ENCODE assay signal across 8 mouse cellular contexts in the genomic region with DNA sequence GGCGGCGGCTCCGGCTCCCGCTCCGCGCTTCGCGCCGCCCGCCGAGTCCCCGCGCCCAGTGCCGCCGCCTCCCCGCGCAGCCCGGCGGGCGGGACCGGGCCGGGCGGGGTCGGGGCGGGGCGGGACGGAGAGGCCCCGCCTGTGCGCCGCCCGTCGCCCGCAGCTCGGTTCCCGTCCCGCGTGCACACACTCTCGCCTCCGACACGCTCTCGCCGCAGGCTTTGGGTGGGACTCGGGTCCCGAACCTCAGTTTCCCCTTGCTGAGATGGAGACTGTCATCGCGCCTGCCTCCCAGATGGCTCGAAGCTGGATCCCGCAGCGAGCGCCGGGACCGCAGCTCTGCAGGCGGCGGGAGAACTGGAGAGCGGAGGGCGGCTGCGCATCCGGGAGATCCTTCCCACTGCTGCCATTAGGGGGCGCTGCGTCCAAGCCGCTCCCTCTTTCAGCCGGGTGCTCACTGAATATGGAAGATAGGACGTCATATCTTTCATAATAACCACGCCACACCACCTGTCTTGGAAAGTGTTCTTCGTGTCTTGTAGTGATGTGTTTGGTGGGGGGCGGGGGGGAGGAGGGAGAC. TPM values are rescaled to one million over a fixed set of nuclear protein-coding genes. Genes with fewer than 3 reads are reported as not detected.
DNase-seq lines count a peak whose midpoint lies in the region; ATAC-seq and TF ChIP-seq lines count a peak whose summit lies in the region.

A gene (minus strand): TSS at position 359 of the 580 bp plus-strand sequence.

- peak; percentile 73 for ATAC-seq in forebrain, embryonic 14.5 days
- ATAC-seq in liver, embryonic 16.5 days (ENCODE audit: low read depth): peak; percentile 62
- ATAC-seq in neural tube, embryonic 13.5 days (ENCODE audit: low read depth): peak; percentile 66

- no peak for TF ChIP-seq EP300 in ES-Bruce4 (IDR thresholded peaks at IDR 0.05; ENCODE audit: insufficient read depth, low read depth, low read length)

- H3K4me1 ChIP-seq in ES-Bruce4 (ENCODE audit: control insufficient read depth, insufficient read depth, low read length): no peaks in the 10 kb centered on the region
- H3K4me1 ChIP-seq in forebrain, embryonic 14.5 days (ENCODE audit: control insufficient read depth, insufficient read depth, low read length): no peaks in the 10 kb centered on the region
- peaks cover 10% of the 10 kb centered on the region for H3K4me1 ChIP-seq in liver, embryonic 16.5 days (ENCODE audit: control insufficient read depth, low read depth, low read length)
- peaks cover 24% of the 10 kb centered on the region for H3K4me1 ChIP-seq in neural tube, embryonic 13.5 days (replicated peaks)

- H3K27me3 ChIP-seq in ES-Bruce4 (ENCODE audit: control insufficient read depth, insufficient read depth, low read length, poor library complexity, severe bottlenecking): 0 out of 2 replicates have a peak, but pooled peaks cover 4% of the 10 kb centered on the region
- peaks cover 21% of the 10 kb centered on the region for H3K27me3 ChIP-seq in forebrain, embryonic 14.5 days (replicated peaks; ENCODE audit: control insufficient read depth, insufficient read depth, low read length)
- peaks cover 35% of the 10 kb centered on the region for H3K27me3 ChIP-seq in liver, embryonic 16.5 days (ENCODE audit: control insufficient read depth, insufficient read depth, low read depth, low read length)
- H3K27me3 ChIP-seq in neural tube, embryonic 13.5 days: peaks cover 44% of the 10 kb centered on the region

- intact Hi-C loops in heart, postnatal 10 days (cut with DNase I): no loop called here

- peak within 1 kb of the TSS; percentile 96 for H3K4me2 ChIP-seq in forebrain, embryonic 14.5 days (ENCODE audit: low read length)
- peak within 1 kb of the TSS; percentile 83 for H3K4me2 ChIP-seq in liver, embryonic 16.5 days (ENCODE audit: low read depth, low read length)
- H3K4me2 ChIP-seq in neural tube, embryonic 13.5 days: peak within 1 kb of the TSS; percentile 87

- no peaks in the 10 kb centered on the region for H3K36me3 ChIP-seq in ES-Bruce4 (ENCODE audit: control insufficient read depth, insufficient read depth, low read length, poor library complexity, severe bottlenecking)
- H3K36me3 ChIP-seq in forebrain, embryonic 14.5 days (ENCODE audit: control insufficient read depth, insufficient read depth, low read length): no peaks in the 10 kb centered on the region
- no peaks in the 10 kb centered on the region for H3K36me3 ChIP-seq in liver, embryonic 16.5 days (ENCODE audit: control insufficient read depth, insufficient read depth)
- H3K36me3 ChIP-seq in neural tube, embryonic 13.5 days: no peaks in the 10 kb centered on the region

- no peak for TF ChIP-seq POLR2A in ES-Bruce4 (IDR thresholded peaks at IDR 0.05; ENCODE audit: insufficient read depth, low read length)

- H3K4me3 ChIP-seq in ES-Bruce4 (ENCODE audit: low read depth, low read length): peak within 1 kb of the TSS; percentile 88
- H3K4me3 ChIP-seq in forebrain, embryonic 14.5 days (ENCODE audit: low read depth, low read length): peak within 1 kb of the TSS; percentile 54
- H3K4me3 ChIP-seq in liver, embryonic 16.5 days (ENCODE audit: low read depth, low read length): peak within 1 kb of the TSS; percentile 63
- H3K4me3 ChIP-seq in neural tube, embryonic 13.5 days: peak within 1 kb of the TSS; percentile 64

- peak; percentile 91 for DNase-seq in cerebellum, adult 11 months
- DNase-seq in forebrain, embryonic 14.5 days (ENCODE audit: low spot score): peak; percentile 86
- peak; percentile 75 to 87 for DNase-seq in heart, postnatal 10 days
- DNase-seq in large intestine, adult 2 months (ENCODE audit: low read depth, low spot score): peak; percentile 62
- DNase-seq in telencephalon, adult 2 months (ENCODE audit: low read depth, low spot score): peak; percentile 77

- H3K27ac ChIP-seq in ES-Bruce4 (ENCODE audit: insufficient read depth, low read length): no peak within 1 kb of the TSS
- H3K27ac ChIP-seq in forebrain, embryonic 14.5 days (ENCODE audit: low read depth, low read length): no peak within 1 kb of the TSS
- H3K27ac ChIP-seq in liver, embryonic 16.5 days (ENCODE audit: low read length): no peak within 1 kb of the TSS; the same call in 1 of the 2 replicates
- H3K27ac ChIP-seq in neural tube, embryonic 13.5 days (replicated peaks): peak within 1 kb of the TSS; percentile 56

- peak; percentile 93 for TF ChIP-seq CTCF in ES-Bruce4 (IDR thresholded peaks at IDR 0.05; ENCODE audit: low read depth, low read length)

- WGBS in forebrain, embryonic 14.5 days: under 1% methylated on average over 47 of the region's 66 CpGs
- WGBS in large intestine, adult 2 months: under 1% methylated on average over 58 of the region's 66 CpGs
- WGBS in liver, embryonic 16.5 days (ENCODE audit: insufficient replicate concordance): under 1% methylated on average over 55 of the region's 66 CpGs
- WGBS in neural tube, embryonic 13.5 days: 2% methylated on average over 47 of the region's 66 CpGs

- H3K9ac ChIP-seq in ES-Bruce4 (ENCODE audit: low read depth, poor library complexity, severe bottlenecking): peak within 1 kb of the TSS; percentile 76
- H3K9ac ChIP-seq in forebrain, embryonic 14.5 days (ENCODE audit: low read length): peak within 1 kb of the TSS; percentile 68
- H3K9ac ChIP-seq in liver, embryonic 16.5 days (ENCODE audit: low read depth, low read length): peak within 1 kb of the TSS; percentile 58
- peak within 1 kb of the TSS; percentile 82 for H3K9ac ChIP-seq in neural tube, embryonic 13.5 days

- no peaks in the 10 kb centered on the region for H3K9me3 ChIP-seq in ES-Bruce4 (replicated peaks; ENCODE audit: control insufficient read depth, insufficient read depth, low read length, poor library complexity, severe bottlenecking)
- no peaks in the 10 kb centered on the region for H3K9me3 ChIP-seq in forebrain, embryonic 14.5 days (replicated peaks; ENCODE audit: control insufficient read depth, low read length)
- no peaks in the 10 kb centered on the region for H3K9me3 ChIP-seq in liver, embryonic 16.5 days (replicated peaks; ENCODE audit: control insufficient read depth, low read length)
- H3K9me3 ChIP-seq in neural tube, embryonic 13.5 days: no peaks in the 10 kb centered on the region

RNA-seq across cellular contexts. Expression of the gene that starts here (rescaled TPM):
- polyA plus RNA-seq in ES-Bruce4 (2011; ENCODE audit: insufficient read depth, insufficient read length, low read depth, missing spikeins): 13.1 and 14.6 TPM in 2 replicates
- 2.2 and 2.9 TPM in 2 replicates for polyA plus RNA-seq in forebrain, embryonic 14.5 days (2014; fragmentation: Nextera tagmentation; extraction: Ambion mirVana)
- total RNA-seq in heart, postnatal 10 days (2021): under 1 TPM; 0.27 to 0.43 TPM
- 166 and 316 TPM in 2 replicates for polyA plus RNA-seq in large intestine, adult 2 months (2012; rRNA removed)
- polyA plus RNA-seq in liver, embryonic 16.5 days (2015; fragmentation: Nextera tagmentation; extraction: Ambion mirVana): 2.7 and 3.9 TPM in 2 replicates
- 11.8 and 14.4 TPM in 2 replicates for polyA plus RNA-seq in neural tube, embryonic 13.5 days (2015; fragmentation: Nextera tagmentation; extraction: Ambion mirVana)

Comparison
In these comparisons a context has a peak if more than half of its experiments do, and no peak if none do; other contexts are left out.
1. RNA of the gene that starts here (polyA plus RNA-seq): 166 to 316 TPM in large intestine, adult 2 months; 11.8 to 14.4 TPM in neural tube, embryonic 13.5 days, 13.1 to 14.6 TPM in ES-Bruce4, 2.7 to 3.9 TPM in liver, embryonic 16.5 days and 2.2 to 2.9 TPM in forebrain, embryonic 14.5 days; every median in the first group is over 10 times any median in the second.
2. Peak in DNase-seq in heart, postnatal 10 days; RNA of the gene not detected or under 1 TPM.
3. Peak in every context shown above with its lines, with median percentiles within 50 percentile points of each other: H3K4me3 ChIP-seq, H3K9ac ChIP-seq, DNase-seq, ATAC-seq and H3K4me2 ChIP-seq.